Mouse (Mus musculus) kidney, adult 11 months (tissue): Measurements from ENCODE around the gene Fermt2.

Experiments used
- DNase-seq: peaks from one replicate; pipeline ENCODE4 v3.0.0; 2022

Gene Fermt2

GRCm38 (mm10) chr14:45462374-45462773, 67.5 kb downstream of the Fermt2 start:
- DNase-seq, result no peak

- no peak for DNase-seq
Observed at GRCm38 (mm10) chr14:45461945-45462344, 68.0 kb downstream of the Fermt2 start.

- DNase-seq, result no peak
Observed at GRCm38 (mm10) chr14:45460491-45460890, 69.4 kb downstream of the Fermt2 start.

GRCm38 (mm10) chr14:45459877-45460276, 70.0 kb downstream of the Fermt2 start:
- DNase-seq, result no peak

- DNase-seq, result no peak
Observed at GRCm38 (mm10) chr14:45457003-45457402, 72.9 kb downstream of the Fermt2 start.

GRCm38 (mm10) chr14:45456502-45456846, 73.4 kb downstream of the Fermt2 start:
- no peak for DNase-seq

- DNase-seq, result no peak
Observed at GRCm38 (mm10) chr14:45455651-45456501, 74.0 kb downstream of the Fermt2 start.

GRCm38 (mm10) chr14:45453538-45454233, 76.2 kb downstream of the Fermt2 start:
- DNase-seq, result peak; percentile 66

GRCm38 (mm10) chr14:45452861-45453512, 76.9 kb downstream of the Fermt2 start:
- DNase-seq, result peak; percentile 89

- DNase-seq, result peak; percentile 49
Observed at GRCm38 (mm10) chr14:45452148-45452547, 77.8 kb downstream of the Fermt2 start.

GRCm38 (mm10) chr14:45451090-45451489, 78.8 kb downstream of the Fermt2 start:
- DNase-seq, result peak; percentile 33

- DNase-seq, result no peak
Observed at GRCm38 (mm10) chr14:45446777-45447176, 83.1 kb downstream of the Fermt2 start.

- no peak for DNase-seq
Observed at GRCm38 (mm10) chr14:45445445-45445844, 84.5 kb downstream of the Fermt2 start.

- no peak for DNase-seq
Observed at GRCm38 (mm10) chr14:45444870-45445269, 85.0 kb downstream of the Fermt2 start.

- DNase-seq, result no peak
Observed at GRCm38 (mm10) chr14:45442781-45443560, 86.9 kb downstream of the Fermt2 start.

GRCm38 (mm10) chr14:45441291-45441690, 88.6 kb downstream of the Fermt2 start:
- no peak for DNase-seq

- DNase-seq, result no peak
Observed at GRCm38 (mm10) chr14:45439387-45439786, 90.5 kb downstream of the Fermt2 start.

GRCm38 (mm10) chr14:45438931-45439275, 91.0 kb downstream of the Fermt2 start:
- no peak for DNase-seq

- no peak for DNase-seq
Observed at GRCm38 (mm10) chr14:45438250-45438930, 91.5 kb downstream of the Fermt2 start.

- DNase-seq, result no peak
Observed at GRCm38 (mm10) chr14:45434220-45434619, 95.7 kb downstream of the Fermt2 start.

- DNase-seq, result no peak
Observed at GRCm38 (mm10) chr14:45432003-45432402, 97.9 kb downstream of the Fermt2 start.

GRCm38 (mm10) chr14:45430066-45430842, 99.7 kb downstream of the Fermt2 start:
- DNase-seq, result peak; percentile 85
